Mouse (Mus musculus) adrenal gland, postnatal 36 days (tissue): ENCODE results near the gene Rrad. TPM values are rescaled to one million over a fixed set of nuclear protein-coding genes. Genes with fewer than 3 reads are reported as not detected.
A peak's percentile ranks its signal among the peaks of the same experiment; 100 is the strongest.

Experiments used
- DNase-seq, 2 experiments: peaks; one replicate each; pipeline ENCODE4 v3.0.0; 2021; ENCODE audit warnings: mixed read lengths in 1 of 2
- total RNA-seq, 2 experiments: library from RNA; stranded (reverse); gene quantifications; 2 replicates each; pipeline ENCODE4 v1.2.3; 2021

Gene Rrad
- total RNA-seq, 2 experiments from 2014 or later, result 3.4 to 14.0 TPM

- DNase-seq, result no peak
Measured at GRCm38 (mm10) chr8:104613119-104613518, 18.0 kb downstream of the Rrad start.

GRCm38 (mm10) chr8:104611613-104612012, 19.5 kb downstream of the Rrad start:
- DNase-seq, result no peak

GRCm38 (mm10) chr8:104610185-104610766, 20.9 kb downstream of the Rrad start:
- no peak for DNase-seq

GRCm38 (mm10) chr8:104609222-104609621, 21.9 kb downstream of the Rrad start:
- no peak for DNase-seq

- DNase-seq, result no peak
Measured at GRCm38 (mm10) chr8:104607944-104608343, 23.2 kb downstream of the Rrad start.

GRCm38 (mm10) chr8:104606329-104606728, 24.8 kb downstream of the Rrad start:
- no peak for DNase-seq

- no peak for DNase-seq
Measured at GRCm38 (mm10) chr8:104603245-104603593, 27.9 kb downstream of the Rrad start.

GRCm38 (mm10) chr8:104602468-104603244, 28.5 kb downstream of the Rrad start:
- peak; percentile 85 to 90 for DNase-seq

GRCm38 (mm10) chr8:104601941-104602371, 29.2 kb downstream of the Rrad start:
- peak in 1 of 2 experiments; percentile 39 for DNase-seq

GRCm38 (mm10) chr8:104601386-104601785, 29.7 kb downstream of the Rrad start:
- DNase-seq, result no peak

- DNase-seq, result peak; percentile 34 to 60
Measured at GRCm38 (mm10) chr8:104598496-104598895, 32.6 kb downstream of the Rrad start.

- peak; percentile 51 to 64 for DNase-seq
Measured at GRCm38 (mm10) chr8:104597656-104598055, 33.5 kb downstream of the Rrad start.

GRCm38 (mm10) chr8:104595773-104596536, 35.2 kb downstream of the Rrad start:
- DNase-seq, result peak in 1 of 2 experiments; percentile 48

GRCm38 (mm10) chr8:104594611-104595362, 36.3 kb downstream of the Rrad start:
- no peak for DNase-seq

GRCm38 (mm10) chr8:104593536-104594325, 37.4 kb downstream of the Rrad start:
- DNase-seq, result no peak

GRCm38 (mm10) chr8:104592566-104592965, 38.6 kb downstream of the Rrad start:
- DNase-seq, result no peak

- DNase-seq, result no peak
Measured at GRCm38 (mm10) chr8:104591856-104592255, 39.3 kb downstream of the Rrad start.

GRCm38 (mm10) chr8:104591133-104591834, 39.8 kb downstream of the Rrad start, which contains the start of gene Pdp2:
Pdp2 (plus strand) TSS chr8:104591451.
- peak; percentile 91 to 92 for DNase-seq

- DNase-seq, result no peak
Measured at GRCm38 (mm10) chr8:104590284-104590683, 40.8 kb downstream of the Rrad start.

- DNase-seq, result no peak
Measured at GRCm38 (mm10) chr8:104584522-104584921, 46.6 kb downstream of the Rrad start.
